27 mouse cellular contexts compared by ENCODE assay signal in genomic region chr2:8924856-8925255, GRCm38 (mm10).
A peak's percentile ranks its signal among the peaks of the same experiment; 100 is the strongest.
DNase-seq lines count a peak whose midpoint lies in the region; ATAC-seq and TF ChIP-seq lines count a peak whose summit lies in the region.
"Had no signal": no experiment of that assay in that cellular context is flagged by ENCODE, and none has a peak within 500 bp of the region (broad histone marks: within the 10 kb centered on the region; RNA-seq: fewer than 3 reads in every experiment).

No protein-coding gene starts in this region.

- peak; percentile 1 for DNase-seq in adrenal gland, adult 2 months
- DNase-seq in adrenal gland, adult 8-10 months, result no peak
- DNase-seq in adrenal gland, postnatal 36 days, result peak; percentile 0 to 19
- no peak for DNase-seq in adrenal gland, postnatal 4 days (ENCODE audit: low spot score in 2 of 2)
- peak; percentile 21 for DNase-seq in liver, postnatal 0 days
- DNase-seq: cerebellum, adult 11 months; cerebellum, adult 2 months; cerebellum, adult 9-11 months; cerebellum, postnatal 25 days; forebrain, postnatal 0 days; gastrocnemius, adult 2 months; gastrocnemius, postnatal 14 days; heart, adult 18-20 months; heart, postnatal 10 days; heart, postnatal 36 days; kidney, adult 18-20 months had no signal

- H3K27me3 ChIP-seq in liver, postnatal 0 days (ENCODE audit: insufficient read depth, low read length), result no peaks in the 10 kb centered on the region
- H3K27me3 ChIP-seq in liver, embryonic 12.5 days (replicated peaks), result no peaks in the 10 kb centered on the region
- H3K27me3 ChIP-seq: embryonic facial prominence, embryonic 13.5 days; heart, embryonic 12.5 days; heart, embryonic 15.5 days had no signal

- WGBS in liver, postnatal 0 days (ENCODE audit: insufficient replicate concordance), result 64% methylated on average over 2 of the region's 2 CpGs
- WGBS in liver, embryonic 12.5 days (ENCODE audit: insufficient replicate concordance), result 61% methylated on average over 2 of the region's 2 CpGs

- no peak for TF ChIP-seq EP300 in liver, postnatal 0 days (IDR thresholded peaks at IDR 0.05; ENCODE audit: low read depth)

- H3K9ac ChIP-seq in liver, postnatal 0 days (replicated peaks), result no peak overlapping the region
- H3K9ac ChIP-seq in liver, embryonic 12.5 days, result no peak overlapping the region
- H3K9ac ChIP-seq: embryonic facial prominence, embryonic 13.5 days; forebrain, postnatal 0 days; heart, embryonic 12.5 days; heart, embryonic 15.5 days; hindbrain, embryonic 14.5 days had no signal

- H3K4me2 ChIP-seq in liver, postnatal 0 days (ENCODE audit: low read depth, low read length), result no peak overlapping the region
- H3K4me2 ChIP-seq in liver, embryonic 12.5 days, result no peak overlapping the region
- H3K4me2 ChIP-seq: embryonic facial prominence, embryonic 13.5 days; heart, embryonic 12.5 days; heart, embryonic 15.5 days; hindbrain, embryonic 14.5 days had no signal

- H3K36me3 ChIP-seq in liver, postnatal 0 days (replicated peaks; ENCODE audit: insufficient read depth, low read length), result no peaks in the 10 kb centered on the region
- H3K36me3 ChIP-seq in liver, embryonic 12.5 days, result no peaks in the 10 kb centered on the region
- H3K36me3 ChIP-seq: embryonic facial prominence, embryonic 13.5 days; heart, embryonic 12.5 days; heart, embryonic 15.5 days; hindbrain, embryonic 10.5 days had no signal

- H3K9me3 ChIP-seq in liver, postnatal 0 days (ENCODE audit: low read length), result no peaks in the 10 kb centered on the region
- H3K9me3 ChIP-seq in liver, embryonic 12.5 days (replicated peaks), result no peaks in the 10 kb centered on the region
- H3K9me3 ChIP-seq: embryonic facial prominence, embryonic 13.5 days; heart, embryonic 12.5 days; heart, embryonic 15.5 days; hindbrain, embryonic 10.5 days had no signal

- peak; percentile 87 for ATAC-seq in liver, postnatal 0 days
- no peak for ATAC-seq in liver, embryonic 12.5 days
- ATAC-seq: activated CD4-positive, CD25-positive, alpha-beta regulatory T cell, adult 4 months; forebrain, embryonic 14.5 days; forebrain, postnatal 0 days; hindbrain, postnatal 0 days; inflammation-experienced regulatory T-cells, adult 6 months; intestine, embryonic 16.5 days had no signal

- no peak overlapping the region for H3K4me3 ChIP-seq in liver, postnatal 0 days (ENCODE audit: low read depth, low read length)
- H3K4me3 ChIP-seq in liver, embryonic 12.5 days, result no peak overlapping the region
- H3K4me3 ChIP-seq: embryonic facial prominence, embryonic 13.5 days; gastrocnemius, adult 2 months; heart, embryonic 12.5 days; heart, embryonic 15.5 days; hindbrain, embryonic 10.5 days had no signal

- TF ChIP-seq CTCF in liver, postnatal 0 days (IDR thresholded peaks at IDR 0.05; ENCODE audit: low read depth), result no peak

- no peaks in the 10 kb centered on the region for H3K4me1 ChIP-seq in liver, postnatal 0 days (ENCODE audit: insufficient read depth)
- H3K4me1 ChIP-seq in liver, embryonic 12.5 days, result no peaks in the 10 kb centered on the region
- H3K4me1 ChIP-seq: embryonic facial prominence, embryonic 13.5 days; heart, embryonic 12.5 days; heart, embryonic 15.5 days; hindbrain, embryonic 10.5 days had no signal

- no peak overlapping the region for H3K27ac ChIP-seq in liver, postnatal 0 days (ENCODE audit: low read depth)
- no peak overlapping the region for H3K27ac ChIP-seq in liver, embryonic 12.5 days
- H3K27ac ChIP-seq: embryonic facial prominence, embryonic 13.5 days; gastrocnemius, adult 2 months; heart, embryonic 15.5 days; hindbrain, embryonic 10.5 days; hindbrain, embryonic 14.5 days; hindbrain, postnatal 0 days had no signal

Comparison
In these comparisons a context has a peak if more than half of its experiments do, and no peak if none do; other contexts are left out.
1. DNase-seq: peak in adrenal gland, adult 2 months (single experiment), adrenal gland, postnatal 36 days (2 of 2) and liver, postnatal 0 days (single experiment); none in adrenal gland, adult 8-10 months (single experiment) and adrenal gland, postnatal 4 days (0 of 2).